Mouse (Mus musculus) G1E (cell line): ENCODE measurements at regions not wholly inside any gene's neighbourhood (a gene's known extent, or its start where the extent isn't known, plus 50 kb on each side); places are given as distances from the start of the nearest gene placed in this dataset.

Source experiments
- ATAC-seq: 2 replicates; pipeline ENCODE4 v1.8.0; 2016; ENCODE audit warnings: mild to moderate bottlenecking; ENCODE audit not compliant: insufficient number of reproducible peaks, poor library complexity, low FRiP score, severe bottlenecking; ENCODE audit errors: extremely low read depth
- DNase-seq: peaks from one replicate; pipeline ENCODE4 v3.0.0; 2012; ENCODE audit warnings: low spot score
- H3K27me3 ChIP-seq: 2 replicates; pipeline ENCODE4 v1.6.1; 2012; ENCODE audit warnings: mild to moderate bottlenecking, low read length, inconsistent platforms; ENCODE audit not compliant: insufficient read depth
- H3K36me3 ChIP-seq: replicated peaks from 2 replicates; pipeline ENCODE3; 2012; ENCODE audit warnings: mild to moderate bottlenecking, inconsistent platforms
- H3K4me1 ChIP-seq: 2 replicates; pipeline ENCODE4 v1.6.1; 2012; ENCODE audit warnings: low read depth, low read length, inconsistent platforms, mixed read lengths; ENCODE audit not compliant: insufficient read depth
- H3K4me3 ChIP-seq: 2 replicates; pipeline ENCODE4 v1.5.1; 2012; ENCODE audit warnings: low read depth, mild to moderate bottlenecking, inconsistent platforms, low read length, moderate library complexity, mixed read lengths
- H3K9me3 ChIP-seq: replicated peaks from 2 replicates; pipeline ENCODE4 v1.6.1; 2012; ENCODE audit warnings: inconsistent platforms
- CTCF ChIP-seq: IDR thresholded peaks from 2 replicates; pipeline ENCODE4 v1.5.1; 2012; ENCODE audit warnings: low read depth, low read length, inconsistent platforms, mixed read lengths
- GATA1 ChIP-seq: IDR thresholded peaks from 2 replicates; pipeline ENCODE4 v1.6.1; 2012; ENCODE audit warnings: borderline replicate concordance, low read length, inconsistent platforms, mixed read lengths
- GATA2 ChIP-seq: IDR thresholded peaks from 2 replicates; pipeline ENCODE4 v1.6.1; 2012; ENCODE audit warnings: low read depth, low read length, inconsistent platforms, borderline replicate concordance
- POLR2AphosphoS5 ChIP-seq: IDR thresholded peaks from 2 replicates; pipeline ENCODE4 v1.6.1; 2012; ENCODE audit warnings: low read depth, low read length, inconsistent platforms; ENCODE audit not compliant: insufficient replicate concordance
- TAL1 ChIP-seq: conservative IDR thresholded peaks from 2 replicates; pipeline ENCODE4 v1.6.1; 2012; ENCODE audit warnings: low read depth, low read length, inconsistent platforms, mixed read lengths

DNA sequence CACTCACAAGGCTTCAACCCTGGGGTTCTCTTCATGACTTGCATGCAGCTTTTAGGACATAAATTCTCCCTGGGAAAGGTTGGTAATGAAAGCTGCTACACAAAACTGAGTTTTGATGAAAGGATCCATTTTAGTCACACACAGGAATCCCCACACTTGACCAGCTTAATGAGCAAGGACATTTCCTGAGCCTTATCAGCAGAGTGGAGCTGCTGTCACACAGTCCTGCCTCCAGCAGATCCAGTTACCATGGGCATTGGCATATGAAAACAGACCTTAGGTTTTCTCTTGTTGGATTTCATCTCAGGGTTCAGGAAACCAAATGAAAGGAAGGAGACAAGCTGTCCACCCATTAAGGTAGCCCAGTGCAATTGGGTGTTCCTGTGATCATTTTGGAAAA is 568.9 kb downstream of the Fat4 start:
- no peaks in the 10 kb centered on the region for H3K27me3 ChIP-seq
- ATAC-seq (no peak), DNase-seq (no peak)
- no peak overlapping the region for H3K4me3 ChIP-seq
- H3K4me1 ChIP-seq = no peaks in the 10 kb centered on the region
- no peak for TF ChIP-seq GATA2
- TF ChIP-seq TAL1 = no peak
- 0 out of 2 replicates have a peak, but pooled peaks cover 2% of the 10 kb centered on the region for H3K9me3 ChIP-seq
- H3K36me3 ChIP-seq = no peaks in the 10 kb centered on the region

GRCm38 (mm10) chr3:39460183-39460888 is 573.6 kb downstream of the Fat4 start:
- ATAC-seq = no peak
- H3K27me3 ChIP-seq = no peaks in the 10 kb centered on the region
- TF ChIP-seq CTCF (no peak), POLR2AphosphoS5 (no peak), TAL1 (no peak), GATA1 (no peak), GATA2 (no peak)
- no peaks in the 10 kb centered on the region for H3K36me3 ChIP-seq
- DNase-seq = no peak
- peaks cover 2% of the 10 kb centered on the region; the same call in 1 of the 2 replicates for H3K9me3 ChIP-seq
- no peaks in the 10 kb centered on the region for H3K4me1 ChIP-seq
- H3K4me3 ChIP-seq = no peak overlapping the region

- Histone ChIP-seq H3K36me3 (no peaks in the 10 kb centered on the region), H3K27me3 (no peaks in the 10 kb centered on the region), H3K9me3 (peaks cover 2% of the 10 kb centered on the region; the same call in 1 of the 2 replicates), H3K4me1 (no peaks in the 10 kb centered on the region), H3K4me3 (no peak overlapping the region)
- ATAC-seq = no peak
- TF ChIP-seq GATA2 (no peak), CTCF (no peak), POLR2AphosphoS5 (no peak), GATA1 (no peak)
- DNase-seq = no peak
These were observed 574.8 kb downstream of the Fat4 start for GRCm38 (mm10) chr3:39461561-39461960.

DNA sequence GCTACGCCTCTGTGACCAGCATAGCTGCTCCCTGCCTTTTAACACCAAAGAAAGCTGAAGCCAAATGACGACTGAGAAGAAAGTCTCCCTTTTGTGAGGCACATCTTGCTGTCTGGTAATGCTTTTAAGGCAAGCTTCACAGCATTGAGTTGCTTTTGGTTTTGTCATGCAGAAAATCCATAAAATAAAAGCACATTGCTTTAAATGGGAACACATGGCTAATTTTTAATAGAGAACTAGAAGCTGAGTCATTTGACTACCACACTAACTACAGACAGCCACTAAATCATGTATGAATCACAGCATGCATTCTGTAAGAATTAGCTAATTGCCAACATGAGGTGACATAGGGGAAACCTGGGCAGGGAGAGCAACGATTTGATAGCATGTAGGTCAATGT is 579.1 kb downstream of the Fat4 start:
- H3K4me1 ChIP-seq = no peaks in the 10 kb centered on the region
- H3K9me3 ChIP-seq = peaks cover 6% of the 10 kb centered on the region; the same call in 1 of the 2 replicates
- TF ChIP-seq CTCF (no peak), TAL1 (no peak), GATA2 (no peak)
- ATAC-seq (no peak), DNase-seq (no peak)
- H3K4me3 ChIP-seq = no peak overlapping the region
- H3K36me3 ChIP-seq = no peaks in the 10 kb centered on the region
- H3K27me3 ChIP-seq = no peaks in the 10 kb centered on the region

DNA sequence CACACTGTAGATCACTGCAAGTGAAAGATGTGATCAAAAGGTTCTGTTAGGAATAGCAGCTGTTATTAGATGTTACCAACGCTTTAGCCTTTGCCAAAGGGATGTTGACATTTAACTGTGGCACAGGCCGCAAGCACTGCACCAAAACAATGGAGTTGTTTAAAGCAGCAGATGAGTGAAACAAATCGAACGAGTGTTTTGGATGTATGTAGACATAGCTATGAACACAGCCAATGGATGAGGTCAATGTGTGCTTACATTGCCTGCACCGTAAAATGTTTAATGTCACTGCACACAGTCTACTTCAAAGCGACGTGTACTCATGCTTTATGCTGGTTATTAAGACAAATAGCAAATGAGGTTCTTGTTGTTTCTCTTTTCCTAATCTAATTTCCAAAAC is 602.7 kb downstream of the Fat4 start:
- no peak for ATAC-seq
- Histone ChIP-seq H3K36me3 (no peaks in the 10 kb centered on the region), H3K27me3 (no peaks in the 10 kb centered on the region), H3K4me1 (no peaks in the 10 kb centered on the region), H3K9me3 (no peaks in the 10 kb centered on the region), H3K4me3 (no peak overlapping the region)
- no peak for DNase-seq
- TF ChIP-seq CTCF = no peak
- TF ChIP-seq GATA1 = no peak
- TF ChIP-seq POLR2AphosphoS5 = no peak
- TF ChIP-seq GATA2 = no peak
- no peak for TF ChIP-seq TAL1

- no peak for ATAC-seq
These were observed 607.6 kb downstream of the Fat4 start for GRCm38 (mm10) chr3:39494363-39494762.

GRCm38 (mm10) chr3:39528087-39528486 is 641.3 kb downstream of the Fat4 start:
- H3K9me3 ChIP-seq = no peaks in the 10 kb centered on the region
- no peaks in the 10 kb centered on the region for H3K36me3 ChIP-seq
- no peak for TF ChIP-seq GATA1
- TF ChIP-seq TAL1 = no peak
- no peak for TF ChIP-seq GATA2
- TF ChIP-seq POLR2AphosphoS5 = no peak
- TF ChIP-seq CTCF = no peak
- no peak for DNase-seq
- no peaks in the 10 kb centered on the region for H3K4me1 ChIP-seq
- H3K4me3 ChIP-seq = no peak overlapping the region
- no peaks in the 10 kb centered on the region for H3K27me3 ChIP-seq
- ATAC-seq = no peak

More at GRCm38 (mm10) chr3:39494363-39494762, 607.6 kb downstream of the Fat4 start:
- no peak for DNase-seq
- TF ChIP-seq TAL1 (no peak), GATA1 (no peak), GATA2 (no peak), CTCF (no peak), POLR2AphosphoS5 (no peak)
- Histone ChIP-seq H3K4me1 (no peaks in the 10 kb centered on the region), H3K27me3 (no peaks in the 10 kb centered on the region), H3K36me3 (no peaks in the 10 kb centered on the region), H3K9me3 (no peaks in the 10 kb centered on the region; the same call in 1 of the 2 replicates), H3K4me3 (no peak overlapping the region)
